Mouse (Mus musculus): ENCODE results near the gene Uvrag. TPM values are rescaled to one million over a fixed set of nuclear protein-coding genes. Genes with fewer than 3 reads are reported as not detected.
A peak's percentile ranks its signal among the peaks of the same experiment; 100 is the strongest.

Gene Uvrag
- total RNA-seq, 2 experiments from 2014 or later: 34.6 to 35.0 TPM

- intact Hi-C loops (cut with DNase I): loop anchor here (1.0 to 5.0 kb wide), 4 partner anchors 35 to 241 kb away; no protein-coding TSS in a partner anchor
- DNase-seq: peak; percentile 89 to 91
Observed at GRCm38 (mm10) chr7:98837901-98838300, 303.0 kb downstream of the Uvrag start.

- intact Hi-C loops (cut with DNase I): loop anchor here (5.0 kb wide), 1 partner anchor 121 kb away; no protein-coding TSS in a partner anchor
Observed at GRCm38 (mm10) chr7:98836646-98837045, 304.3 kb downstream of the Uvrag start.

DNA sequence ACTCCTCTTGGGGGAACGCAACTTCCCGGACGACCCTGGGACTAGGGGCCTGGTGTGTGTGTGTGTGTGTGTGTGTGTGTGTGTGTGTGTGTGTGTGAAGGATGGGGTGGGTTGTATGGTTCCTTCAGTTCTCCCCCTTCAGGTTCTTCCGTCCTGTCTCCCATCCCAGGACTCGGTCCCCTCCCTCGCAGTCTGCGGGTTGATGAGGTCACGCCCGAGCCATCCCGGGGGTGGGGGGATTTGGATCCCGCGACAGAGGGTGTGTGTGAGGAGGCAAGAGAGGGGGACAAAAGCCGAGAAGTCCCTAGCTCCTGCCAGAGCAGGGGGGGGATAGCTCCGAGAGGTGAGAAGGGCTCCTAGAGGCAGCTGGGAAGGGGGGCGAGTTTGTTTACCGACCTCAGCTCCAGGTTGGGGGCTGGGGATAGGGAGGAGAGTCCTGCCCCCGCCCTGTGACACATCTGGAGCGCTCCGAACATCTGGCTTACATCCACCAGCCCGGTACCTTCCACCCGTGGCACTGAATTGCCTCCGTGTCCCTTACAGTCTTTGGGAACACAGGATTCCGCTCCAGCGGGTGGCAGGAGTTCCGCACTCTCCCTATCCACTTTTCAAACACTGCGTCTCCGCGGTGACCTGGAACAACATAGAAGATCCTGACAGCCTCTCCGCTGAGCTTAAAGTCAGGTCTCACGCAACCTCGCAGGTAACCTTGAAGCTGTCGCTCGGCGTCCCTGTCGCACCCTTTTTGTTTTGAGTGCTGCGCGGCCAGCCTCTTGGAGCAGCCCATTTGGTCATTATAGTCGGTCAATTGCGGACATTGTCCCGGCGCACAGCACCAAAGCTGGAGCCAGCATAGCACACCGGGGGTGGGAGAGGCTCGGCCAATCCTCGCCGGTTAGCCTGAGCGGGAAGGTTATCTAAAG lies 305.2 kb downstream of the Uvrag start:
- peak in 1 of 2 experiments; percentile 30 for DNase-seq
- intact Hi-C loops (cut with DNase I): loop anchor here (2.0 to 5.0 kb wide), 2 partner anchors 57 to 122 kb away; no protein-coding TSS in a partner anchor

More at GRCm38 (mm10) chr7:98836646-98837045, 304.3 kb downstream of the Uvrag start:
- DNase-seq: peak; percentile 80 to 86

Other genes starting within 250 kb of the Uvrag start
- gene Dgat2, start 41.6 kb upstream of the Uvrag start, total RNA-seq (2021): 100 to 1,000 TPM; 154 to 202 TPM
- not detected for gene Mogat2, start 97.5 kb upstream of the Uvrag start, total RNA-seq (2021)
- gene Map6, start 126.3 kb upstream of the Uvrag start, total RNA-seq (2021): 1 to 10 TPM; 5.1 to 6.0 TPM
- gene Serpinh1, start 212.1 kb upstream of the Uvrag start, total RNA-seq (2021): 100 to 1,000 TPM; 442 to 536 TPM
- gene Gdpd5, start 240.3 kb upstream of the Uvrag start, total RNA-seq (2021): 10 to 100 TPM; 40.9 to 43.1 TPM